Mouse (Mus musculus) heart, embryonic 15.5 days (tissue): ENCODE measurements around the gene Parp9. TPM values are rescaled to one million over a fixed set of nuclear protein-coding genes. Genes with fewer than 3 reads are reported as not detected.

ENCODE experiments used
- ATAC-seq: fragments of 200-750 bp; cut with Nextera tagmentation; replicated peaks from 2 replicates; pipeline ENCODE4 v1.8.0; 2017; ENCODE audit warnings: low read depth, moderate TSS enrichment; ENCODE audit not compliant: insufficient number of reproducible peaks, insufficient read depth, low FRiP score
- H3K27ac ChIP-seq: fragments of 300-500 bp; sonication (generic); 2 replicates; pipeline ENCODE4 v1.5.1; 2015; ENCODE audit warnings: mild to moderate bottlenecking, inconsistent platforms
- H3K27me3 ChIP-seq: fragments of 300-500 bp; sonication (generic); 2 replicates; pipeline ENCODE4 v1.6.1; 2015; ENCODE audit warnings: inconsistent platforms
- H3K36me3 ChIP-seq: fragments of 300-500 bp; sonication (generic); 2 replicates; pipeline ENCODE4 v1.6.1; 2015; ENCODE audit warnings: mild to moderate bottlenecking, inconsistent platforms
- H3K4me1 ChIP-seq: fragments of 300-500 bp; sonication (generic); replicated peaks from 2 replicates; pipeline ENCODE4 v1.6.1; 2015; ENCODE audit warnings: inconsistent platforms
- H3K4me2 ChIP-seq: fragments of 300-500 bp; sonication (generic); 2 replicates; pipeline ENCODE4 v1.6.1; 2015; ENCODE audit warnings: inconsistent platforms, mild to moderate bottlenecking, moderate library complexity
- H3K4me3 ChIP-seq: fragments of 300-500 bp; sonication (generic); 2 replicates; pipeline ENCODE4 v1.5.1; 2015; ENCODE audit warnings: mild to moderate bottlenecking, inconsistent platforms
- H3K9ac ChIP-seq: fragments of 300-500 bp; sonication (generic); 2 replicates; pipeline ENCODE4 v1.6.1; 2015; ENCODE audit warnings: mild to moderate bottlenecking, inconsistent platforms
- H3K9me3 ChIP-seq: fragments of 300-500 bp; sonication (generic); replicated peaks from 2 replicates; pipeline ENCODE4 v1.6.1; 2016; ENCODE audit warnings: inconsistent platforms
- WGBS: fragments of 180-500 bp; shearing (Covaris S2); methylation state at CpG from one replicate; pipeline ENCODE4 v1.1.7; 2015; ENCODE audit warnings: mixed read lengths; 5-methylcytosine and 5-hydroxymethylcytosine counted together
- polyA plus RNA-seq: library from polyadenylated mRNA; unstranded; fragments of >200 nt; fragmentation: Nextera tagmentation; extraction: Ambion mirVana; gene quantifications from 2 replicates; pipeline ENCODE4 v1.2.1, GENCODE M21; 2015

Parp9 gene
- polyA plus RNA-seq, 1 experiment from 2014 or later, result 8.4 TPM

DNA sequence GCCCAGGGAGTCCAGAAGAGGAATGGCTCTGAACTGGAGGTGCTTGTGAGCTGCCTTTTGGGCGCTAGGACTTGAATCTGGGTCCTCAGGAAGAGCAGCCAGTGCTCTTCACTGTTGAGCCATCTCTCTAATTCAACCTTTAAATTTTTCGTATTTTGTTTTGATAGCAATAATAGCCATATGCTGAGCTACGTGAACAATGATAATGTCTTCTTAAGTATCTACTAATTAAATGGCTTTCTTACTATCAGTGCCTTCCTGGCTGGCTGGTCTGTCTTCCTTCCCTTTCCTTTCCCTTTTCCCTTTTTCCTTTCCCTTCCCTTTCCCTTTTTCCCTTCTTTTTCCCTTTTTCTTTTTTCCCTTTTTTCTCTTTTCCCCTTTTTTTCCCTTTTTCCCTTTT lies 70.1 kb downstream of the Parp9 start:
- H3K4me1 ChIP-seq, result no peaks in the 10 kb centered on the region
- ATAC-seq, result no peak
- no peak overlapping the region for H3K4me2 ChIP-seq
- no peak overlapping the region for H3K4me3 ChIP-seq
- WGBS, result 97% methylated on average over 3 of the region's 3 CpGs
- H3K9ac ChIP-seq, result no peak overlapping the region
- H3K27ac ChIP-seq, result no peak overlapping the region
- no peaks in the 10 kb centered on the region for H3K9me3 ChIP-seq
- no peaks in the 10 kb centered on the region for H3K27me3 ChIP-seq
- peaks cover 10% of the 10 kb centered on the region for H3K36me3 ChIP-seq

DNA sequence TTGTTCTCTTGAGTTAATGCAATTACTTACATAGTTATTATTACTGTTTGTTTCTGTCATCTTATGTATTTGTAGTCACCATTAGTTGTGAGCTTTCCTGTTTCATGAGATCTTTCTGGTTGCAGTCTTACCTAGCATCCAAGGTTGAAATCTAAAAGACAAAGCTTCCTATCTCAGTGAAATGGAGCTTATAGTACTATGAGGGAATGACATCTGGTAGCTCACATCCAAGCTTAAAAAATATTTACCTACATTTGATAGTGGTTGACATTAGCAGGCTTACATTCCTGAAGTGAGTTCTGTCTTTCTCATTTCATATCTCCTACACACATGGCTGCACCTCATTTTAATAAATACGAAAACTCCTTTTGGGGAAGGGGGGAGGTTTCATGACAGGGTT lies 78.1 kb downstream of the Parp9 start:
- 96% methylated on average over 1 of the region's 1 CpGs for WGBS
- ATAC-seq, result no peak
- Histone ChIP-seq H3K27ac (no peak overlapping the region), H3K9ac (no peak overlapping the region), H3K4me3 (no peak overlapping the region), H3K9me3 (no peaks in the 10 kb centered on the region), H3K4me2 (no peak overlapping the region), H3K36me3 (peaks cover 26% of the 10 kb centered on the region), H3K27me3 (no peaks in the 10 kb centered on the region), H3K4me1 (no peaks in the 10 kb centered on the region)

Other genes with a start within 250 kb of the Parp9 start
- 11.2 and 12.8 TPM in 2 replicates for gene Dirc2, start 169.1 kb upstream of the Parp9 start, polyA plus RNA-seq
- 6.9 and 7.3 TPM in 2 replicates for gene Hspbap1, start 168.1 kb upstream of the Parp9 start, polyA plus RNA-seq
- 1.1 and 2.0 TPM in 2 replicates for gene Parp14, start 66.9 kb upstream of the Parp9 start, polyA plus RNA-seq
- 5.5 and 8.0 TPM in 2 replicates for gene Dtx3l, start 681 bp downstream of the Parp9 start, polyA plus RNA-seq
- gene Kpna1, start 40.3 kb downstream of the Parp9 start, polyA plus RNA-seq, result 38.0 and 39.1 TPM in 2 replicates
- 6.0 and 6.8 TPM in 2 replicates for gene Wdr5b, start 102.7 kb downstream of the Parp9 start, polyA plus RNA-seq
- gene Fam162a, start 133.1 kb downstream of the Parp9 start, polyA plus RNA-seq, result 733 and 988 TPM in 2 replicates
- gene Ccdc58, start 133.2 kb downstream of the Parp9 start, polyA plus RNA-seq, result 64.5 and 90.8 TPM in 2 replicates
- not detected in 2 replicates for gene Csta1, start 192.8 kb downstream of the Parp9 start, polyA plus RNA-seq
- gene Stfa2l1, start 218.3 kb downstream of the Parp9 start, polyA plus RNA-seq, result 0.79 and 1.4 TPM in 2 replicates
- 1.7 and 2.6 TPM in 2 replicates for gene Gm5483, start 245.7 kb downstream of the Parp9 start, polyA plus RNA-seq